In genomic region chr1:194816913-194817312, GRCm38 (mm10) we compare ENCODE assay signal across 8 mouse cellular contexts.
A peak's percentile ranks its signal among the peaks of the same experiment; 100 is the strongest.
DNase-seq lines count a peak whose midpoint lies in the region; ATAC-seq and TF ChIP-seq lines count a peak whose summit lies in the region.

No protein-coding gene starts in this region.

- WGBS in heart, embryonic 10.5 days: 40% methylated on average over 2 of the region's 2 CpGs
- WGBS in kidney, embryonic 15.5 days: 41% methylated on average over 2 of the region's 2 CpGs
- 36% methylated on average over 2 of the region's 2 CpGs for WGBS in limb, embryonic 14.5 days
- 38% methylated on average over 2 of the region's 2 CpGs for WGBS in stomach, embryonic 16.5 days

- peak; percentile 68 for TF ChIP-seq CTCF in bone marrow macrophage, adult 2 months (IDR thresholded peaks at IDR 0.05; ENCODE audit: low read depth, low read length)
- TF ChIP-seq CTCF in embryonic fibroblast, embryonic 13.5 days (IDR thresholded peaks at IDR 0.05; ENCODE audit: borderline replicate concordance, insufficient read depth, low read length): peak; percentile 92

- H3K4me2 ChIP-seq in kidney, embryonic 15.5 days: no peak overlapping the region
- H3K4me2 ChIP-seq in limb, embryonic 14.5 days (replicated peaks; ENCODE audit: low read depth, low read length, severe bottlenecking): no peak overlapping the region
- H3K4me2 ChIP-seq in stomach, embryonic 16.5 days (ENCODE audit: low read depth, low read length): no peak overlapping the region

- no peaks in the 10 kb centered on the region for H3K9me3 ChIP-seq in heart, embryonic 10.5 days
- H3K9me3 ChIP-seq in kidney, embryonic 15.5 days (replicated peaks): no peaks in the 10 kb centered on the region
- no peaks in the 10 kb centered on the region for H3K9me3 ChIP-seq in limb, embryonic 14.5 days (ENCODE audit: control insufficient read depth, low read length)
- no peaks in the 10 kb centered on the region for H3K9me3 ChIP-seq in stomach, embryonic 16.5 days (replicated peaks; ENCODE audit: control insufficient read depth, low read length)

- H3K27me3 ChIP-seq in heart, embryonic 10.5 days (ENCODE audit: insufficient read depth, poor library complexity, severe bottlenecking): no peaks in the 10 kb centered on the region
- H3K27me3 ChIP-seq in kidney, embryonic 15.5 days: no peaks in the 10 kb centered on the region
- no peaks in the 10 kb centered on the region for H3K27me3 ChIP-seq in limb, embryonic 14.5 days (ENCODE audit: control insufficient read depth, insufficient read depth, low read length)
- no peaks in the 10 kb centered on the region for H3K27me3 ChIP-seq in stomach, embryonic 16.5 days (ENCODE audit: control insufficient read depth, insufficient read depth, low read length)

- H3K4me3 ChIP-seq in bone marrow macrophage, adult 2 months (ENCODE audit: insufficient read depth, low read length): no peak overlapping the region
- no peak overlapping the region for H3K4me3 ChIP-seq in embryonic fibroblast, embryonic 13.5 days (ENCODE audit: insufficient read depth, low read length)
- H3K4me3 ChIP-seq in heart, embryonic 10.5 days: no peak overlapping the region
- H3K4me3 ChIP-seq in kidney, embryonic 15.5 days (replicated peaks): no peak overlapping the region
- no peak overlapping the region for H3K4me3 ChIP-seq in limb, embryonic 14.5 days (replicated peaks; ENCODE audit: low read length)
- H3K4me3 ChIP-seq in stomach, embryonic 16.5 days (replicated peaks; ENCODE audit: low read length): no peak overlapping the region

- no peak overlapping the region for H3K27ac ChIP-seq in bone marrow macrophage, adult 2 months (ENCODE audit: insufficient read depth, low read depth, low read length)
- no peak overlapping the region for H3K27ac ChIP-seq in embryonic fibroblast, embryonic 13.5 days (ENCODE audit: insufficient read depth, low read length)
- H3K27ac ChIP-seq in heart, embryonic 10.5 days: no peak overlapping the region
- H3K27ac ChIP-seq in kidney, embryonic 15.5 days: no peak overlapping the region
- no peak overlapping the region for H3K27ac ChIP-seq in limb, embryonic 14.5 days (replicated peaks; ENCODE audit: low read depth, low read length)
- H3K27ac ChIP-seq in stomach, embryonic 16.5 days (ENCODE audit: low read length): no peak overlapping the region

- H3K4me1 ChIP-seq in bone marrow macrophage, adult 2 months (ENCODE audit: control insufficient read depth, insufficient read depth, low read length): no peaks in the 10 kb centered on the region
- no peaks in the 10 kb centered on the region; the same call in 1 of the 2 replicates for H3K4me1 ChIP-seq in embryonic fibroblast, embryonic 13.5 days (ENCODE audit: control insufficient read depth, insufficient read depth, low read length)
- H3K4me1 ChIP-seq in heart, embryonic 10.5 days: peaks cover 25% of the 10 kb centered on the region
- H3K4me1 ChIP-seq in kidney, embryonic 15.5 days: no peaks in the 10 kb centered on the region
- no peaks in the 10 kb centered on the region for H3K4me1 ChIP-seq in limb, embryonic 14.5 days (ENCODE audit: control insufficient read depth, insufficient read depth, low read length)
- no peaks in the 10 kb centered on the region for H3K4me1 ChIP-seq in stomach, embryonic 16.5 days (ENCODE audit: control insufficient read depth, insufficient read depth, low read length)

- peak; percentile 85 for DNase-seq in 3T3-L1 (ENCODE audit: low read depth, low spot score)
- DNase-seq in heart, embryonic 10.5 days (ENCODE audit: low spot score): peak; percentile 82
- DNase-seq in limb, embryonic 14.5 days (ENCODE audit: low spot score): peak; percentile 78
- peak; percentile 2 for DNase-seq in naive thymus-derived CD4-positive, alpha-beta T cell, adult 2 months (ENCODE audit: low read depth)

- no peak for TF ChIP-seq POLR2A in bone marrow macrophage, adult 2 months (IDR thresholded peaks at IDR 0.05; ENCODE audit: borderline replicate concordance, low read depth, low read length)
- TF ChIP-seq POLR2A in embryonic fibroblast, embryonic 13.5 days (IDR thresholded peaks at IDR 0.05; ENCODE audit: low read depth, low read length): no peak
- no peak for TF ChIP-seq POLR2A in limb, embryonic 14.5 days (IDR thresholded peaks at IDR 0.05; ENCODE audit: borderline replicate concordance, extremely low read depth, insufficient read depth, insufficient read length)

- peak; percentile 88 for ATAC-seq in kidney, embryonic 15.5 days (replicated peaks; ENCODE audit: low FRiP score)
- peak; percentile 83 for ATAC-seq in limb, embryonic 14.5 days (ENCODE audit: low FRiP score, low read depth)
- ATAC-seq in stomach, embryonic 16.5 days (ENCODE audit: insufficient read depth, low FRiP score): peak; percentile 77; the same call in 1 of the 2 replicates

- no peak overlapping the region for H3K9ac ChIP-seq in kidney, embryonic 15.5 days
- no peak overlapping the region for H3K9ac ChIP-seq in limb, embryonic 14.5 days (ENCODE audit: low read depth, low read length, severe bottlenecking)
- no peak overlapping the region for H3K9ac ChIP-seq in stomach, embryonic 16.5 days (ENCODE audit: low read length)

- peaks cover 15% of the 10 kb centered on the region; the same call in 1 of the 2 replicates for H3K36me3 ChIP-seq in heart, embryonic 10.5 days
- H3K36me3 ChIP-seq in kidney, embryonic 15.5 days: peaks cover 10% of the 10 kb centered on the region
- no peaks in the 10 kb centered on the region for H3K36me3 ChIP-seq in limb, embryonic 14.5 days (ENCODE audit: control insufficient read depth, insufficient read depth, low read length)
- no peaks in the 10 kb centered on the region for H3K36me3 ChIP-seq in stomach, embryonic 16.5 days (ENCODE audit: control insufficient read depth, insufficient read depth, low read length)

Comparison
In these comparisons a context has a peak if more than half of its experiments do, and no peak if none do; other contexts are left out.
1. DNase-seq: peak in every context shown above with its lines; median percentile 85 in 3T3-L1; 82 in heart, embryonic 10.5 days; 78 in limb, embryonic 14.5 days; 2 in naive thymus-derived CD4-positive, alpha-beta T cell, adult 2 months.